Mouse (Mus musculus): ENCODE data around the gene 9130409I23Rik. TPM values are rescaled to one million over a fixed set of nuclear protein-coding genes. Genes with fewer than 3 reads are reported as not detected.

9130409I23Rik gene
- not detected in 2 replicates for polyA plus RNA-seq (2015; fragmentation: Nextera tagmentation; extraction: Ambion mirVana)

DNA sequence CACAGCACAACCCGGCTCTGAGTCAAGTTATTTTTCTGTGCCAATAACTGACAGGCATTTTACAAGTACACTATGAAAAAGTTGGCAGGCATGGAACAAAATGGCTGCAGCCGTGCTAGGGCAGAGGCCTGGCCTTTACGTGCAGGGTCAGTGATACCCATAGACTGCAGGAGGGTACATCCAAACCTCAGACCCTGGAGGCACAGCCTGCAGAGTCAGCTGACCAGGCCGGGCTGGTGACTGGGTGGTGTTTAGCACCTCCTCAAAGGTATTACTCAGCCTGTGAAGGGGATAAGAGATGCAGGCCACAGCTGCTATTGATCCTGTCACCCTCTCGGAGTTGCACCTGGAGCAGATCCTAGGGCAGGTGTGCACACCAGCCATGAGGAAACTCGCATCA lies at the start of gene 9130409I23Rik:
9130409I23Rik (plus strand) TSS at position 301 of the 400 bp plus-strand sequence.

DNA sequence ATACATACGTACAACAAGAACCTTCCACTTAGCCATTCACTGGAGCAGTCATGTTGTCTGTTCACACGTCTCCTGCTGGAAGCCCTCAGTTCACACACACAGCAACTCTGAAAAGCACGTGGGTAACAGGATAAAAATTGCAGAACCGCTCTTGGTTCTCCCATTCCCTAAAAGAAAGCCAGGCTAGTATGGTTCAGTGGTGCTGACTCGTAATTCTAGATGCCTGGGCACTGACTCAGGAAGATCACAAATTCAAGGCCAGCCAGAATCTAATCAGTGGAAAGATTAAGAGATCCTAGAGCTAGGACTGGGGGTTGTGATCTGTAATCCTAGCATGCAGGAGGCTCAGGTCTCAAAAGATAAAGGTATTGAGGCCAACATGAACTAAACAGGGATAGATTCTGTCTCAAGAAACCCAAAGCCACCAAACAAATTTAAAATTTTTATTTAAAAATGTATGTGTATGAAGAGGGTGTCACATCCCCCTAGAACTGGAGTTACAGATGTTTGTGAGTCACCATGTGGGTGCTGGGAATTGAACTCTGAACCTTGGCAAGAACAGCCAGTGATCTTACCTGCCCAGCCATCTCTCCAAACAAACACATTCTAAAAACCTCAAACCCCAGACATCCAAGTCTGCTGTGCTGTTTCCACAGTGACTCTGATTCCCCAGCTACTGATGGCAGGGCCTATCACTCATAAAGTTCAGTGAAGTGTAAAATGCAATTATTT lies 30.1 kb upstream of the 9130409I23Rik start, which contains the start of gene Ephx1:
Ephx1 (minus strand) TSS at position 149 of the 732 bp plus-strand sequence.

Other genes starting within 250 kb of the 9130409I23Rik start
- gene H3f3a, start 237.3 kb upstream of the 9130409I23Rik start, polyA plus RNA-seq (2015; fragmentation: Nextera tagmentation; extraction: Ambion mirVana), result 2,428 and 2,593 TPM in 2 replicates
- 25.3 and 27.8 TPM in 2 replicates for gene Sde2, start 200.1 kb upstream of the 9130409I23Rik start, polyA plus RNA-seq (2015; fragmentation: Nextera tagmentation; extraction: Ambion mirVana)
- 0.05 TPM in 1 of 2 replicates, not detected in the other for gene Lefty2, start 158.1 kb upstream of the 9130409I23Rik start, polyA plus RNA-seq (2015; fragmentation: Nextera tagmentation; extraction: Ambion mirVana)
- 82.2 and 100 TPM in 2 replicates for gene Pycr2, start 146.9 kb upstream of the 9130409I23Rik start, polyA plus RNA-seq (2015; fragmentation: Nextera tagmentation; extraction: Ambion mirVana)
- 4.7 and 4.9 TPM in 2 replicates for gene Lefty1, start 116.2 kb upstream of the 9130409I23Rik start, polyA plus RNA-seq (2015; fragmentation: Nextera tagmentation; extraction: Ambion mirVana)
- 11.9 and 12.4 TPM in 2 replicates for gene Tmem63a, start 108.9 kb upstream of the 9130409I23Rik start, polyA plus RNA-seq (2015; fragmentation: Nextera tagmentation; extraction: Ambion mirVana)
- 2.4 and 3.7 TPM in 2 replicates for gene Ephx1, start 30.3 kb upstream of the 9130409I23Rik start, polyA plus RNA-seq (2015; fragmentation: Nextera tagmentation; extraction: Ambion mirVana)
- gene Nvl, start 93.0 kb downstream of the 9130409I23Rik start, polyA plus RNA-seq (2015; fragmentation: Nextera tagmentation; extraction: Ambion mirVana), result 19.5 and 20.9 TPM in 2 replicates
- 75.2 and 76.6 TPM in 2 replicates for gene Cnih4, start 93.5 kb downstream of the 9130409I23Rik start, polyA plus RNA-seq (2015; fragmentation: Nextera tagmentation; extraction: Ambion mirVana)
- 85.6 and 90.1 TPM in 2 replicates for gene Wdr26, start 160.8 kb downstream of the 9130409I23Rik start, polyA plus RNA-seq (2015; fragmentation: Nextera tagmentation; extraction: Ambion mirVana)

All from spleen, postnatal 0 days (tissue).